Mouse (Mus musculus): ENCODE data around the gene B230217C12Rik.

GRCm38 (mm10) chr11:97808093-97808492 is 32.5 kb upstream of the B230217C12Rik start:
- no peak for TF ChIP-seq CTCF (IDR thresholded peaks at IDR 0.05; ENCODE audit: low read depth)
- peak; percentile 21 for TF ChIP-seq EP300 (optimal IDR thresholded peaks at IDR 0.05)

Measured in stomach, postnatal 0 days (tissue).